Mouse (Mus musculus): ENCODE data around the gene Bnc1. TPM values are rescaled to one million over a fixed set of nuclear protein-coding genes. Genes with fewer than 3 reads are reported as not detected.

Bnc1 gene
- polyA plus RNA-seq, 1 experiment from 2014 or later = 0.76 TPM

DNA sequence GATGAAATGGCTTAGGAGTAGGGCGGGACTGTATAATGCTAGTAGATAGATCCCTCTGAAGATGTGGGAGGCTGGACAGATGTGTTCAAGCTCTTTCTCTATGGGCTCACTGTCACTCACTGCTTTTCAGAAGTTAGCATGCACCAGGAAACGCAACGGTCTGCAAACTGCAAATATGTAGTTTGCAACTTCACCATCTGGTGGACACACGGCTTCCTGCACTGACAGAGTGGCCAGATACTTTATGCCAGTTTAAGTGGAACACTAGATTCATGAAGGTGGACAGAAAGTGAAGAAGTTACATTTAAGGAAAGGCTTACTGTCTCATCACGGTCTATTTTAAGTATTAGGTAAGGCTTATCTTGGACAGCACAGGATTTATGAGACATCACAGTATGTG is 25.9 kb downstream of the Bnc1 start:
- H3K27ac ChIP-seq (ENCODE audit: low read depth, low read length) = no peak overlapping the region
- WGBS = 80% methylated on average over 5 of the region's 5 CpGs
- H3K36me3 ChIP-seq (ENCODE audit: control insufficient read depth, insufficient read depth) = no peaks in the 10 kb centered on the region
- no peaks in the 10 kb centered on the region for H3K27me3 ChIP-seq (replicated peaks; ENCODE audit: control insufficient read depth, insufficient read depth, low read length)
- no peak overlapping the region for H3K4me2 ChIP-seq (replicated peaks; ENCODE audit: low read depth)
- TF ChIP-seq CTCF (IDR thresholded peaks at IDR 0.05; ENCODE audit: low read depth) = no peak
- no peak overlapping the region for H3K9ac ChIP-seq (ENCODE audit: low read depth, low read length)
- H3K9me3 ChIP-seq (ENCODE audit: control insufficient read depth) = no peaks in the 10 kb centered on the region
- no peak for ATAC-seq
- H3K4me1 ChIP-seq (replicated peaks; ENCODE audit: control insufficient read depth, insufficient read depth, low read length) = no peaks in the 10 kb centered on the region
- H3K4me3 ChIP-seq (ENCODE audit: low read depth, low read length) = no peak overlapping the region

DNA sequence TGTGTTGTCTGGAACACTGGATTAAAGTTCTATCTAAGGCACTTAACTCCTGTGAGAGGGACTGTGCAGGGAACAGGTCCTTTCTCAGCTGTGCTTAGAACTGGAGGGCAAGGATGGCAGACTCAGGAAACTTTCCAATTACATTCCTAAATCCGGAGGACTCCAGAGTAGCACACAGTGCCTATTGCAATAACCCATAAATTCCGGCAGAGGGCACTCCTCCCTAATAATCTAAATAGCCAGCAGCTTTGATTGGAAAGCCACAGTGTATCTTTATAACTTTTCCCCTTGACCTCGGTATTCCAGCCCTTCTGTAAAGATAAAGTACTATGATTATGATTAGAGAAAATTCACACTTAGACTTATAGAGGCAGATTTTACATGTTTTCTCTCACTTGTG is 32.4 kb downstream of the Bnc1 start:
- Histone ChIP-seq H3K27me3 (replicated peaks; ENCODE audit: control insufficient read depth, insufficient read depth, low read length) (no peaks in the 10 kb centered on the region), H3K4me1 (replicated peaks; ENCODE audit: control insufficient read depth, insufficient read depth, low read length) (no peaks in the 10 kb centered on the region), H3K9me3 (ENCODE audit: control insufficient read depth) (no peaks in the 10 kb centered on the region), H3K36me3 (ENCODE audit: control insufficient read depth, insufficient read depth) (no peaks in the 10 kb centered on the region), H3K27ac (ENCODE audit: low read depth, low read length) (no peak overlapping the region), H3K4me3 (ENCODE audit: low read depth, low read length) (no peak overlapping the region), H3K4me2 (replicated peaks; ENCODE audit: low read depth) (no peak overlapping the region), H3K9ac (ENCODE audit: low read depth, low read length) (no peak overlapping the region)
- under 1% methylated on average over 3 of the region's 3 CpGs for WGBS
- peak; percentile 87 for TF ChIP-seq CTCF (IDR thresholded peaks at IDR 0.05; ENCODE audit: low read depth)
- ATAC-seq = no peak

DNA sequence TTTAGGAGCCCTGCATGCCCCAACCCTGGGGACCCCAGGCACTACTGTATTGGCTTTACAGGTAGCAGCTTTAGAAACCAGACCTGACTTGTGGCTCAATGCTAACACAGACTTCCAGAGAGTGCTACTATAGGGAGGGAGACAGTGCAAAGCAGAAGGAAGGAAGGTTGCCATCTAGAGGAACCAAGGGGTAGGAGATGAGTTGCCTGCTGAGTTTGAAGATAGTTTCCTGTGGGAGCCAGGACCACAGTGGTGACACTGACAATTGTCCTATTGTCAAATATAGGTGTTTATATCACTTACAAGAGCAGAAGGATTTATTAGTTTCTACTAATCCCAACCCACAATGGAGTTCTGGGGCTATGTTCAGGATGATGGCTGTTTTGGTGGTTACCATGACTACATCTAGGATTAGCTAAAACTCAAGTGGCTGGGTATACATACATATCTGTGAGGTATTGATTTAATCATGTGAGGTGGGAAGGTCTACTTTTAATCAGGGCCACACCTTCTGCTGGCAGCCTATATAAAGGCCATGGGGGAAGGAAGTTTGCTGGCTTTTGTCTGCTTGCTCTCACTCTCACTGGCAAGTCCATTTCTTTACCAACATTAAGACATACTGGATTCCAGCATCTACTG is 37.8 kb downstream of the Bnc1 start:
- no peak overlapping the region for H3K4me3 ChIP-seq (ENCODE audit: low read depth, low read length)
- H3K36me3 ChIP-seq (ENCODE audit: control insufficient read depth, insufficient read depth) = no peaks in the 10 kb centered on the region
- peak; percentile 78 for TF ChIP-seq CTCF (IDR thresholded peaks at IDR 0.05; ENCODE audit: low read depth)
- H3K9me3 ChIP-seq (ENCODE audit: control insufficient read depth) = no peaks in the 10 kb centered on the region
- H3K4me2 ChIP-seq (replicated peaks; ENCODE audit: low read depth) = no peak overlapping the region
- H3K27me3 ChIP-seq (replicated peaks; ENCODE audit: control insufficient read depth, insufficient read depth, low read length) = no peaks in the 10 kb centered on the region
- H3K9ac ChIP-seq (ENCODE audit: low read depth, low read length) = no peak overlapping the region
- no peak overlapping the region for H3K27ac ChIP-seq (ENCODE audit: low read depth, low read length)
- ATAC-seq = no peak
- H3K4me1 ChIP-seq (replicated peaks; ENCODE audit: control insufficient read depth, insufficient read depth, low read length) = no peaks in the 10 kb centered on the region

DNA sequence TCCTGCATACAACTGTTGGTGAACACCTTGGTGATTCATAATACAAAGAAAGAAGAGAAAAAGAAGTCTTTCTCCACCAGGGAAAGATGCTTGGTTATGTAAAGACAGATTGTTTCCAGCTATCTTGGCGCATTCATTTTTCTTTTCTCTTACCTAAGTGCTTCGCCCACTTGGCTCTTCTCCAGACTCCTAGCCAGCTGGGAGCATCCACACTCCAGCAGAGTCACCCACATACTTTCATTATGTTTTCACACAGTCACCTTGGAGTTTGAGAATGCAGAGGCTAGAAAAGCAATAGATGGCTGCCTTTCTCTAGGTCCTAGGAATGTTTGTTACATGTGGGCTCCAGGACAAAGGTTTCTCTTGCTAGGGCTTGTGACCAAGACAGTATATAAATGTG is 41.6 kb downstream of the Bnc1 start:
- ATAC-seq = no peak
- H3K27me3 ChIP-seq (replicated peaks; ENCODE audit: control insufficient read depth, insufficient read depth, low read length) = no peaks in the 10 kb centered on the region
- H3K9me3 ChIP-seq (ENCODE audit: control insufficient read depth) = no peaks in the 10 kb centered on the region
- TF ChIP-seq CTCF (IDR thresholded peaks at IDR 0.05; ENCODE audit: low read depth) = no peak
- H3K27ac ChIP-seq (ENCODE audit: low read depth, low read length) = no peak overlapping the region
- H3K9ac ChIP-seq (ENCODE audit: low read depth, low read length) = no peak overlapping the region
- no peaks in the 10 kb centered on the region for H3K36me3 ChIP-seq (ENCODE audit: control insufficient read depth, insufficient read depth)
- H3K4me2 ChIP-seq (replicated peaks; ENCODE audit: low read depth) = no peak overlapping the region
- no peaks in the 10 kb centered on the region for H3K4me1 ChIP-seq (replicated peaks; ENCODE audit: control insufficient read depth, insufficient read depth, low read length)
- H3K4me3 ChIP-seq (ENCODE audit: low read depth, low read length) = no peak overlapping the region
- 79% methylated on average over 2 of the region's 2 CpGs for WGBS

DNA sequence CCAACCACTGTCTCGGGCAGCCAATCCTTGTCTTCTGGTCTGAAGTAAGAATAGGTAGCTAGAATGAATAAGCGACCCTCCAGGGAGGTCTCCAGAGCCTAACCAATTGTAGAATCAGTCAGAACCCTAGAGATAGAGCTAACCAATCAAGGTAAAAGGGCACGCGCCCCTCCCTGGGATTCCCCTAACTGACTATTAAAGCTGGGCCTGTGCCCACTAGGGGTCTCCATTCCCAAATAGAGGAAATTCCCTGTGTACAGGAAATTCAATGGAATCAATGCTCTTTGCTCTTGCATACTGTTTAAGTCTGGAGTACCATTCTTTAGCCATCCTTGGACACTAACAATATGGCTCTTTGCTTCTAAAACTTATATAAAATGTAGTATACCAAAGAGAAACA is 46.7 kb downstream of the Bnc1 start:
- Histone ChIP-seq H3K27me3 (replicated peaks; ENCODE audit: control insufficient read depth, insufficient read depth, low read length) (no peaks in the 10 kb centered on the region), H3K4me1 (replicated peaks; ENCODE audit: control insufficient read depth, insufficient read depth, low read length) (no peaks in the 10 kb centered on the region), H3K9ac (ENCODE audit: low read depth, low read length) (no peak overlapping the region), H3K9me3 (ENCODE audit: control insufficient read depth) (no peaks in the 10 kb centered on the region), H3K4me3 (ENCODE audit: low read depth, low read length) (no peak overlapping the region), H3K4me2 (replicated peaks; ENCODE audit: low read depth) (no peak overlapping the region), H3K27ac (ENCODE audit: low read depth, low read length) (no peak overlapping the region), H3K36me3 (ENCODE audit: control insufficient read depth, insufficient read depth) (no peaks in the 10 kb centered on the region)
- ATAC-seq = no peak
- 22% methylated on average over 4 of the region's 4 CpGs for WGBS
- peak; percentile 37 for TF ChIP-seq CTCF (IDR thresholded peaks at IDR 0.05; ENCODE audit: low read depth)

DNA sequence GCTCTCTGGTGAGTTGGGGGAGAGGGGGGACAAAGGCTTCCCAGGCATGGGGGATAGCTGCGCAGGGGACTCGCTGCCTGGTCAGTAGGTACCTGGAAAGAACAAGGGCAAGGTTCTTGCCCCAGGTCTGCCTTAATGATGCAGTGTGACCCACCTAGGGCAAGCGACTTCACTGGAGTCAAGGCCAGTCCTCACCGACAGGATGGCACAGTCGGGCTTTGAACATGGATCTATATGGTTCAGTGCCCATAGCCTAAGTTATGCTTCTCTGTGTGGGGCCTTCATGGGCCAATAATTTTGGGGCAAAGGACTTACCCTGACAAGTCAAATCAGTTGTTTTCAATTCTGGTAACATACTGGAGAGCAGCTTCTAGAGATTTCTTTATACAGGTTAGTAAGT is 57.3 kb downstream of the Bnc1 start:
- Histone ChIP-seq H3K4me3 (ENCODE audit: low read depth, low read length) (peak overlapping the region; percentile 60), H3K27me3 (replicated peaks; ENCODE audit: control insufficient read depth, insufficient read depth, low read length) (peaks cover 32% of the 10 kb centered on the region), H3K36me3 (ENCODE audit: control insufficient read depth, insufficient read depth) (no peaks in the 10 kb centered on the region), H3K4me1 (replicated peaks; ENCODE audit: control insufficient read depth, insufficient read depth, low read length) (no peaks in the 10 kb centered on the region), H3K9me3 (ENCODE audit: control insufficient read depth) (no peaks in the 10 kb centered on the region), H3K9ac (ENCODE audit: low read depth, low read length) (no peak overlapping the region), H3K27ac (ENCODE audit: low read depth, low read length) (no peak overlapping the region), H3K4me2 (replicated peaks; ENCODE audit: low read depth) (peak overlapping the region; percentile 81)
- TF ChIP-seq CTCF (IDR thresholded peaks at IDR 0.05; ENCODE audit: low read depth) = no peak
- WGBS = 15% methylated on average over 5 of the region's 5 CpGs
- ATAC-seq = no peak
